Mouse (Mus musculus) gastrocnemius, adult 2 months (tissue): ENCODE results near the gene Uvrag. TPM values are rescaled to one million over a fixed set of nuclear protein-coding genes. Genes with fewer than 3 reads are reported as not detected.

Experiments
- DNase-seq: peaks from one replicate; pipeline ENCODE4 v3.0.0; 2022
- H3K27ac ChIP-seq: fragments of 200-600 bp; 2 replicates; pipeline ENCODE4 v1.8.1; 2022; ENCODE audit warnings: mild to moderate bottlenecking
- H3K4me3 ChIP-seq: fragments of 200-600 bp; 2 replicates; pipeline ENCODE4 v1.8.1; 2022; ENCODE audit warnings: mild to moderate bottlenecking, moderate library complexity
- CTCF ChIP-seq: fragments of 200-600 bp; IDR thresholded peaks from 2 replicates; pipeline ENCODE4 v1.8.1; 2022; ENCODE audit warnings: antibody characterized with exemption, mild to moderate bottlenecking, moderate library complexity
- intact Hi-C: fragments of 180-260 bp; cut with DNase I; formaldehyde crosslinking; loops from one replicate; pipeline ENCODE4 v1.15.1; 2025
- total RNA-seq, 2 experiments: library from RNA; stranded (reverse); gene quantifications; 2 replicates each; pipeline ENCODE4 v1.2.3; 2021

The Uvrag gene
- total RNA-seq, 2 experiments from 2014 or later, result 8.6 to 9.2 TPM

GRCm38 (mm10) chr7:99146011-99146410 is 5.1 kb upstream of the Uvrag start:
- Histone ChIP-seq H3K4me3 (no peak overlapping the region), H3K27ac (peak overlapping the region; percentile 51; the same call in 1 of the 2 replicates)
- DNase-seq, result no peak
- intact Hi-C loops, result loop anchor here (10.0 kb wide), 1 partner anchor 401 kb away; no protein-coding TSS in a partner anchor
- TF ChIP-seq CTCF, result no peak

GRCm38 (mm10) chr7:99144616-99145015 is 3.7 kb upstream of the Uvrag start:
- TF ChIP-seq CTCF, result no peak
- no peak for DNase-seq
- Histone ChIP-seq H3K27ac (no peak overlapping the region), H3K4me3 (no peak overlapping the region)
- intact Hi-C loops, result loop anchor here (10.0 kb wide), 1 partner anchor 400 kb away; no protein-coding TSS in a partner anchor

- Histone ChIP-seq H3K27ac (0 out of 2 replicates have a peak overlapping the region, but pooled peaks have one; percentile 12), H3K4me3 (no peak overlapping the region)
- TF ChIP-seq CTCF, result no peak
- no peak for DNase-seq
- intact Hi-C loops, result loop anchor here (10.0 kb wide), 1 partner anchor 398 kb away; no protein-coding TSS in a partner anchor
Observed at GRCm38 (mm10) chr7:99143244-99143643, 2.3 kb upstream of the Uvrag start.

- no peak for DNase-seq
- intact Hi-C loops, result loop anchor here (10.0 kb wide), 1 partner anchor 397 kb away; no protein-coding TSS in a partner anchor
- H3K27ac ChIP-seq, result peak overlapping the region; percentile 98; the same call in 1 of the 2 replicates
- TF ChIP-seq CTCF, result no peak
- H3K4me3 ChIP-seq, result peak overlapping the region; percentile 96
Observed at GRCm38 (mm10) chr7:99141919-99142606, 1.1 kb upstream of the Uvrag start.

GRCm38 (mm10) chr7:99140511-99140910 is 430 bp downstream of the Uvrag start:
- Histone ChIP-seq H3K4me3 (peak overlapping the region; percentile 96), H3K27ac (peak overlapping the region; percentile 98)
- intact Hi-C loops, result loop anchor here (10.0 kb wide), 1 partner anchor 396 kb away; no protein-coding TSS in a partner anchor
- TF ChIP-seq CTCF, result no peak
- no peak for DNase-seq

- Histone ChIP-seq H3K27ac (peak overlapping the region; percentile 98), H3K4me3 (peak overlapping the region; percentile 96)
- DNase-seq, result no peak
- intact Hi-C loops, result loop anchor here (10.0 kb wide), 1 partner anchor 395 kb away; no protein-coding TSS in a partner anchor
- TF ChIP-seq CTCF, result no peak
Observed at GRCm38 (mm10) chr7:99139841-99140491, 975 bp downstream of the Uvrag start.

GRCm38 (mm10) chr7:99137541-99137940 is 3.4 kb downstream of the Uvrag start:
- intact Hi-C loops, result no loop called here
- Histone ChIP-seq H3K4me3 (no peak overlapping the region), H3K27ac (no peak overlapping the region)
- DNase-seq, result no peak
- TF ChIP-seq CTCF, result no peak

- no peak for DNase-seq
- no peak overlapping the region for H3K27ac ChIP-seq
- intact Hi-C loops, result no loop called here
- TF ChIP-seq CTCF, result no peak
- H3K4me3 ChIP-seq, result no peak overlapping the region
Observed at GRCm38 (mm10) chr7:99136789-99137188, 4.2 kb downstream of the Uvrag start.

- intact Hi-C loops, result no loop called here
- no peak for DNase-seq
- H3K4me3 ChIP-seq, result peak overlapping the region; percentile 7
- TF ChIP-seq CTCF, result no peak
- H3K27ac ChIP-seq, result peak overlapping the region; percentile 63
Observed at GRCm38 (mm10) chr7:99133811-99134402, 7.0 kb downstream of the Uvrag start.

- Histone ChIP-seq H3K4me3 (peak overlapping the region; percentile 50), H3K27ac (peak overlapping the region; percentile 84)
- intact Hi-C loops, result no loop called here
- DNase-seq, result no peak
- no peak for TF ChIP-seq CTCF
Observed at GRCm38 (mm10) chr7:99132597-99132996, 8.3 kb downstream of the Uvrag start.

- TF ChIP-seq CTCF, result no peak
- intact Hi-C loops, result no loop called here
- peak overlapping the region; percentile 84 for H3K27ac ChIP-seq
- peak overlapping the region; percentile 50 for H3K4me3 ChIP-seq
- no peak for DNase-seq
Observed at GRCm38 (mm10) chr7:99131819-99132353, 9.1 kb downstream of the Uvrag start.

- no peak overlapping the region for H3K4me3 ChIP-seq
- TF ChIP-seq CTCF, result no peak
- intact Hi-C loops, result no loop called here
- no peak for DNase-seq
- H3K27ac ChIP-seq, result peak overlapping the region; percentile 43; the same call in 1 of the 2 replicates
Observed at GRCm38 (mm10) chr7:99128965-99129364, 12.0 kb downstream of the Uvrag start.
